Mouse (Mus musculus): ENCODE measurements at regions not wholly inside any gene's neighbourhood (a gene's known extent, or its start where the extent isn't known, plus 50 kb on each side); places are given as distances from the start of the nearest gene placed in this dataset.

- Histone ChIP-seq H3K36me3 (no peaks in the 10 kb centered on the region), H3K4me3 (replicated peaks) (no peak overlapping the region), H3K4me2 (no peak overlapping the region), H3K27me3 (no peaks in the 10 kb centered on the region), H3K27ac (no peak overlapping the region), H3K4me1 (replicated peaks) (no peaks in the 10 kb centered on the region), H3K9ac (replicated peaks) (no peak overlapping the region), H3K9me3 (no peaks in the 10 kb centered on the region)
- 81% methylated on average over 5 of the region's 5 CpGs for WGBS
- no peak for ATAC-seq (ENCODE audit: insufficient number of reproducible peaks, insufficient read depth, low FRiP score, low TSS enrichment, low read depth)
These were observed 1774.2 kb downstream of the Efnb2 start for GRCm38 (mm10) chr8:6886779-6887402.

GRCm38 (mm10) chr8:6884828-6885227 lies 1776.2 kb downstream of the Efnb2 start:
- no peaks in the 10 kb centered on the region for H3K4me1 ChIP-seq (replicated peaks)
- no peaks in the 10 kb centered on the region for H3K9me3 ChIP-seq
- no peak overlapping the region for H3K9ac ChIP-seq (replicated peaks)
- H3K4me2 ChIP-seq: no peak overlapping the region
- no peak overlapping the region for H3K27ac ChIP-seq
- no peak for ATAC-seq (ENCODE audit: insufficient number of reproducible peaks, insufficient read depth, low FRiP score, low TSS enrichment, low read depth)
- no peaks in the 10 kb centered on the region for H3K36me3 ChIP-seq
- no peaks in the 10 kb centered on the region for H3K27me3 ChIP-seq
- H3K4me3 ChIP-seq (replicated peaks): no peak overlapping the region

GRCm38 (mm10) chr8:6882626-6883025 lies 1777.5 kb upstream of the Slc10a2 start:
- H3K4me1 ChIP-seq (replicated peaks): no peaks in the 10 kb centered on the region
- no peaks in the 10 kb centered on the region for H3K9me3 ChIP-seq
- no peak overlapping the region for H3K4me3 ChIP-seq (replicated peaks)
- WGBS: 84% methylated on average over 4 of the region's 4 CpGs
- no peak for ATAC-seq (ENCODE audit: insufficient number of reproducible peaks, insufficient read depth, low FRiP score, low TSS enrichment, low read depth)
- no peak overlapping the region for H3K27ac ChIP-seq
- H3K27me3 ChIP-seq: no peaks in the 10 kb centered on the region
- H3K9ac ChIP-seq (replicated peaks): no peak overlapping the region
- H3K4me2 ChIP-seq: no peak overlapping the region
- no peaks in the 10 kb centered on the region for H3K36me3 ChIP-seq
